Mouse (Mus musculus) brain, adult 10 weeks (tissue): Measurements from ENCODE around the gene Gm6890. TPM values are rescaled to one million over a fixed set of nuclear protein-coding genes. Genes with fewer than 3 reads are reported as not detected.

Source experiments
- polyA plus RNA-seq: library from polyadenylated mRNA; stranded (reverse); fragments of 350-450 nt; fragmentation: Illumina TruSeq; extraction: RNeasy Lipid Tissue Mini Kit (QIAGEN cat#74804); gene quantifications from one replicate; pipeline ENCODE4 v1.2.3, GENCODE M21; 2015; ENCODE audit warnings: low read depth, low replicate concordance

Gm6890 gene
- polyA plus RNA-seq, result not detected

GRCm38 (mm10) chrX:74740627-74741026, at the start of gene Gm6890:
Gene Gm6890, plus strand, starts transcription at chrX:74740927.

Other genes starting within 250 kb of the Gm6890 start
- gene Olfr1326-ps1, start 166.0 kb upstream of the Gm6890 start, polyA plus RNA-seq, result not detected
- gene Olfr1325, start 148.2 kb upstream of the Gm6890 start, polyA plus RNA-seq, result not detected
- 0.16 TPM for gene Gm5640, start 95.3 kb upstream of the Gm6890 start, polyA plus RNA-seq
- not detected for gene Gm5936, start 96.3 kb downstream of the Gm6890 start, polyA plus RNA-seq